Mouse (Mus musculus): ENCODE measurements around the gene Krtap3-2. TPM values are rescaled to one million over a fixed set of nuclear protein-coding genes. Genes with fewer than 3 reads are reported as not detected.
"Not testable (repeated sequence)": the region's sequence is repeated elsewhere in the genome, so short reads cannot be mapped to it uniquely, and the experiment has no call there.

Gene Krtap3-2
- not detected in 2 replicates for polyA plus RNA-seq (2016; fragmentation: Nextera tagmentation; extraction: Ambion mirVana)

- WGBS, result 82% methylated on average over 2 of the region's 2 CpGs
- Histone ChIP-seq H3K27me3 (replicated peaks; ENCODE audit: low read depth, poor library complexity, severe bottlenecking) (no peaks in the 10 kb centered on the region), H3K4me3 (no peak within 1 kb of the TSS), H3K4me1 (no peaks in the 10 kb centered on the region), H3K9me3 (no peaks in the 10 kb centered on the region), H3K27ac (replicated peaks) (no peak within 1 kb of the TSS), H3K36me3 (replicated peaks) (no peaks in the 10 kb centered on the region)
- no peak for DNase-seq (ENCODE audit: low spot score)
Measured at GRCm38 (mm10) chr11:99556753-99557152, at the start of gene Krtap3-2. TSS of gene Krtap3-2 (minus strand) at chr11:99556853.

GRCm38 (mm10) chr11:99603208-99603607, 46.6 kb upstream of the Krtap3-2 start, which contains the start of gene Gm11938:
TSS of gene Gm11938 (minus strand) at chr11:99603308.
- H3K9me3 ChIP-seq; H3K27ac ChIP-seq (replicated peaks); H3K4me3 ChIP-seq; DNase-seq (ENCODE audit: low spot score); H3K27me3 ChIP-seq (replicated peaks; ENCODE audit: low read depth, poor library complexity, severe bottlenecking); H3K36me3 ChIP-seq (replicated peaks); H3K4me1 ChIP-seq: not testable (repeated sequence)
- WGBS, result 76% methylated on average over 1 of the region's 1 CpGs

GRCm38 (mm10) chr11:99597742-99598141, 41.1 kb upstream of the Krtap3-2 start, which contains the start of gene Krtap9-3:
TSS of gene Krtap9-3 (minus strand) at chr11:99598105.
- not testable (repeated sequence) for H3K27me3 ChIP-seq (replicated peaks; ENCODE audit: low read depth, poor library complexity, severe bottlenecking); H3K27ac ChIP-seq (replicated peaks); H3K36me3 ChIP-seq (replicated peaks); H3K4me1 ChIP-seq; H3K4me3 ChIP-seq; H3K9me3 ChIP-seq; DNase-seq (ENCODE audit: low spot score)
- 81% methylated on average over 6 of the region's 6 CpGs for WGBS

DNA sequence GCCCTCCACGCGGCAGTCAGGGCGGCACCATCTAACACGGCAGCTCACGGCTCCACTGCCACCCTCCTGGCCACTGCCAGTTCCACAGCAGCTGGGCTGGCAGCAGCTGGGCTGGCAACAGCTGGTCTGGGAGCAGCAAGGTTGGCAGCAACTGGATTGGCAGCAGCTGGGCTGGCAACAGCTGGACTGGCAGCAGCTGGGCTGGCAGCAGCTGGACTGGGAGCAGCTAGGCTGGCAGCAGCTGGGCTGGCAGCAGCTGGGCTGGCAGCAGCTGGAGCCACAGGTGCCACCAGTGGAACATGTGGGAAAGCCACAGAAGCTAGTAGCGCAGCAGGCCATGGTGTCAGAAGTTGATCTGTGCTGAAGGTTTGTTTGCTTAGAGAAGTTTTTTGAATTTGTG, 34.3 kb upstream of the Krtap3-2 start, which contains the start of gene Krtap1-3:
Gene Krtap1-3, minus strand, starts transcription at position 359 of the 400 bp plus-strand sequence.
- Histone ChIP-seq H3K27me3 (replicated peaks; ENCODE audit: low read depth, poor library complexity, severe bottlenecking) (no peaks in the 10 kb centered on the region), H3K36me3 (replicated peaks) (no peaks in the 10 kb centered on the region), H3K27ac (replicated peaks) (no peak within 1 kb of the TSS), H3K4me1 (no peaks in the 10 kb centered on the region), H3K9me3 (no peaks in the 10 kb centered on the region), H3K4me3 (no peak within 1 kb of the TSS)
- 81% methylated on average over 6 of the region's 6 CpGs for WGBS
- no peak for DNase-seq (ENCODE audit: low spot score)

GRCm38 (mm10) chr11:99585096-99585495, 28.4 kb upstream of the Krtap3-2 start:
- Histone ChIP-seq H3K4me3 (no peak overlapping the region), H3K36me3 (replicated peaks) (no peaks in the 10 kb centered on the region), H3K27ac (replicated peaks) (no peak overlapping the region), H3K4me1 (no peaks in the 10 kb centered on the region), H3K9me3 (no peaks in the 10 kb centered on the region), H3K27me3 (replicated peaks; ENCODE audit: low read depth, poor library complexity, severe bottlenecking) (no peaks in the 10 kb centered on the region)
- 93% methylated on average over 7 of the region's 7 CpGs for WGBS
- no peak for DNase-seq (ENCODE audit: low spot score)

GRCm38 (mm10) chr11:99583245-99583704, 26.6 kb upstream of the Krtap3-2 start, which contains the start of gene Krtap1-4:
TSS of gene Krtap1-4 (minus strand) at chr11:99583654.
- Histone ChIP-seq H3K4me1 (no peaks in the 10 kb centered on the region), H3K4me3 (no peak within 1 kb of the TSS), H3K9me3 (no peaks in the 10 kb centered on the region), H3K36me3 (replicated peaks) (no peaks in the 10 kb centered on the region), H3K27ac (replicated peaks) (no peak within 1 kb of the TSS), H3K27me3 (replicated peaks; ENCODE audit: low read depth, poor library complexity, severe bottlenecking) (no peaks in the 10 kb centered on the region)
- 87% methylated on average over 5 of the region's 5 CpGs for WGBS
- no peak for DNase-seq (ENCODE audit: low spot score)

DNA sequence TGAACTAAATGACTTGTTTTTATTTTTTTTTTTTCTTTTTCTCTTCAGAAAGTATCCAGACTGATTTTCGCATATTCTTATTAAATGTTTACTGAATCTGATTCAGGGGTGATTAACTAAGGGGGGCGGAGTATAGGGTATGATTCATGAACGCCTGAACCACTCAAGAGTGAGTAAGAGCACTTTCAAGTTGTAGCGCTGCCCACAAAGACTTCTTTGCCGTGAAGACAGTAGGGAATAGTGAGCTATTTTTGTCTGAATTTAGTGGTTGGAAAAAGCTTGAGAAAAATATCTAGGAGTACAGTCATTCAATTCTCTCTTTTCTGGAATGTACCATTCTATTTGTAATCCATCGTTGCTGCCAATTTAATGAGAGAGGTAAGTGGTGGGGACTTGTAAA, 24.9 kb upstream of the Krtap3-2 start:
- WGBS, result 89% methylated on average over 6 of the region's 6 CpGs
- no peaks in the 10 kb centered on the region for H3K27me3 ChIP-seq (replicated peaks; ENCODE audit: low read depth, poor library complexity, severe bottlenecking)
- H3K4me3 ChIP-seq, result no peak overlapping the region
- H3K27ac ChIP-seq (replicated peaks), result no peak overlapping the region
- H3K9me3 ChIP-seq, result no peaks in the 10 kb centered on the region
- DNase-seq (ENCODE audit: low spot score), result no peak
- H3K36me3 ChIP-seq (replicated peaks), result no peaks in the 10 kb centered on the region
- no peaks in the 10 kb centered on the region for H3K4me1 ChIP-seq

- 91% methylated on average over 5 of the region's 5 CpGs for WGBS
- Histone ChIP-seq H3K36me3 (replicated peaks) (no peaks in the 10 kb centered on the region), H3K4me3 (no peak overlapping the region), H3K27ac (replicated peaks) (no peak overlapping the region), H3K27me3 (replicated peaks; ENCODE audit: low read depth, poor library complexity, severe bottlenecking) (no peaks in the 10 kb centered on the region), H3K9me3 (no peaks in the 10 kb centered on the region), H3K4me1 (no peaks in the 10 kb centered on the region)
- DNase-seq (ENCODE audit: low spot score), result no peak
Measured at GRCm38 (mm10) chr11:99581051-99581450, 24.4 kb upstream of the Krtap3-2 start.

DNA sequence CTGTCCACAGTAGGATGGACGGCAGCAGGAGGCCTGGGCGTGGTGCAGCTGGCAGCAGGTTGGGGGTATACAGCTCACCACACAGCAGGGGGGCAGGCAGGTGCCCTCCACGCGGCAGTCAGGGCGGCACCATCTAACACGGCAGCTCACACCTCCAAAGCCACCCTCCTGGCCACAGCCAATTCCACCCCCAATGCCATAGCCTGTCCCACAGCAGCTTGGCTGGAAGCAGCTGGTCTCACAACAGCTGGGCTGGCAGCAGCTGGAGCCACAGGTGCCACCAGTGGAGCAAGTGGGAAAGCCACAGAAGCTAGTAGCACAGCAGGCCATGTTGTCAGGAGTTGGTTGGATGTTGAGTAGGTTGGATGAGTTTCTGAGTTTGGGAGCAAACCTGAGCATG, 24.0 kb upstream of the Krtap3-2 start, which contains the start of gene Krtap1-5:
Gene Krtap1-5, minus strand, starts transcription at position 381 of the 400 bp plus-strand sequence.
- Histone ChIP-seq H3K4me3 (no peak within 1 kb of the TSS), H3K4me1 (no peaks in the 10 kb centered on the region), H3K27me3 (replicated peaks; ENCODE audit: low read depth, poor library complexity, severe bottlenecking) (no peaks in the 10 kb centered on the region), H3K27ac (replicated peaks) (no peak within 1 kb of the TSS), H3K9me3 (no peaks in the 10 kb centered on the region), H3K36me3 (replicated peaks) (no peaks in the 10 kb centered on the region)
- WGBS, result 88% methylated on average over 6 of the region's 6 CpGs
- no peak for DNase-seq (ENCODE audit: low spot score)

- Histone ChIP-seq H3K27me3 (replicated peaks; ENCODE audit: low read depth, poor library complexity, severe bottlenecking) (no peaks in the 10 kb centered on the region), H3K9me3 (no peaks in the 10 kb centered on the region), H3K4me3 (peak overlapping the region; percentile 38), H3K36me3 (replicated peaks) (no peaks in the 10 kb centered on the region), H3K27ac (replicated peaks) (no peak overlapping the region), H3K4me1 (no peaks in the 10 kb centered on the region)
- 5% methylated on average over 7 of the region's 7 CpGs for WGBS
- peak; percentile 84 for DNase-seq (ENCODE audit: low spot score)
Measured at GRCm38 (mm10) chr11:99574106-99574505, 17.5 kb upstream of the Krtap3-2 start.

DNA sequence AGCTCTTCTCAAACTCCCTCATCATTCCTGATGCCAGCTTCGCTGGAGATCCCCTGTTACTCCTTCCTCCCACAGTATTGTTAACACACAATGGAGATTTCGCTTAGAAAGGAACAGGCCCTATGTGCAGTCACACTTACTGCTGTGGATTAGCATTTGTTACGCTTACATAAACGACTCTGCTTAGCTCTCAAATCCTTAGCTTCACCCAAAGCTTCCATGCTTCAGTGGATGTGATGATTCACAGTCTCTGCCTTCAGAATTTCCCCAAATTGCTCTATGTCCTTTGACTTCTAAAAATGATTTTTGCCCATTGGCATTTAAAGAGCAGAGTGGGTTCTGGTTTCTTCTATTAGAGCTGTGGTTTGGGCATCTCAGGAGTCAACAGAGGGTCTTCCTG, 16.5 kb upstream of the Krtap3-2 start:
- no peak overlapping the region for H3K4me3 ChIP-seq
- no peaks in the 10 kb centered on the region for H3K4me1 ChIP-seq
- H3K36me3 ChIP-seq (replicated peaks), result no peaks in the 10 kb centered on the region
- WGBS, result 63% methylated on average over 4 of the region's 4 CpGs
- no peak for DNase-seq (ENCODE audit: low spot score)
- no peaks in the 10 kb centered on the region for H3K9me3 ChIP-seq
- no peaks in the 10 kb centered on the region for H3K27me3 ChIP-seq (replicated peaks; ENCODE audit: low read depth, poor library complexity, severe bottlenecking)
- H3K27ac ChIP-seq (replicated peaks), result no peak overlapping the region

GRCm38 (mm10) chr11:99566530-99566929, 9.9 kb upstream of the Krtap3-2 start, which contains the start of gene Krtap3-1:
TSS of gene Krtap3-1 (minus strand) at chr11:99566630.
- DNase-seq (ENCODE audit: low spot score), result no peak
- H3K27me3 ChIP-seq (replicated peaks; ENCODE audit: low read depth, poor library complexity, severe bottlenecking), result no peaks in the 10 kb centered on the region
- H3K4me3 ChIP-seq, result no peak within 1 kb of the TSS
- H3K36me3 ChIP-seq (replicated peaks), result no peaks in the 10 kb centered on the region
- 93% methylated on average over 7 of the region's 7 CpGs for WGBS
- no peak within 1 kb of the TSS for H3K27ac ChIP-seq (replicated peaks)
- H3K4me1 ChIP-seq, result no peaks in the 10 kb centered on the region
- H3K9me3 ChIP-seq, result no peaks in the 10 kb centered on the region

DNA sequence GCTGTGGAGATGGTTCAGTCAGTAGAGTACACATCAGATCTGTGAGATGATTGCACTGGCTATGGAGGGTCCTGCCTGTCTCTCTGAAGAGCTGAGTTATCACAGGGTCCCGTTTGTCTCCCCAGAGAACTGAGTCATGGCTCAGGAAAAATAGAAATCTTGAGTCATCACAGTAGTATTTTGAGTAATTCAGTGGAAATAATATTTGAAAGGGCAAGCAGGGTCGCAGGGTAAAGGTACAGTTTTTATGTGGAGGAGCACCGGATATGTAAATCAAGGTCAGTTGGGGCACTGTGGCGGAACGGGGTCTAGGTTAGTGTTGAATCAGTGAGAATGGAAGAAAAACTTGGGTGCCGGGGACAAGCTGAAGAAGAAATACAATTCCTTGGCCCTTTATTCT, 5.9 kb upstream of the Krtap3-2 start:
- no peaks in the 10 kb centered on the region for H3K4me1 ChIP-seq
- H3K36me3 ChIP-seq (replicated peaks), result no peaks in the 10 kb centered on the region
- H3K4me3 ChIP-seq, result no peak overlapping the region
- DNase-seq (ENCODE audit: low spot score), result no peak
- no peak overlapping the region for H3K27ac ChIP-seq (replicated peaks)
- no peaks in the 10 kb centered on the region for H3K27me3 ChIP-seq (replicated peaks; ENCODE audit: low read depth, poor library complexity, severe bottlenecking)
- 81% methylated on average over 6 of the region's 6 CpGs for WGBS
- no peaks in the 10 kb centered on the region for H3K9me3 ChIP-seq

All from embryonic facial prominence, embryonic 10.5 days (tissue).